Mouse (Mus musculus) forebrain, embryonic 11.5 days (tissue): ENCODE measurements at regions not wholly inside any gene's neighbourhood (a gene's known extent, or its start where the extent isn't known, plus 50 kb on each side); places are given as distances from the start of the nearest gene placed in this dataset.

Experiments
- ATAC-seq: fragments of 200-750 bp; cut with Nextera tagmentation; replicated peaks from 2 replicates; pipeline ENCODE4 v1.8.0; 2017; ENCODE audit warnings: moderate TSS enrichment; ENCODE audit not compliant: low FRiP score
- DNase-seq: peaks from one replicate; pipeline ENCODE4 v3.0.0-alpha.2; 2017; ENCODE audit warnings: low spot score
- H3K27ac ChIP-seq: fragments of 300-500 bp; sonication (generic); 2 replicates; pipeline ENCODE4 v1.5.1; 2014; ENCODE audit warnings: low read depth, low read length
- H3K27me3 ChIP-seq: fragments of 300-500 bp; sonication (generic); 2 replicates; pipeline ENCODE4 v1.6.1; 2014; ENCODE audit warnings: mild to moderate bottlenecking, low read length, mixed read lengths; ENCODE audit not compliant: control insufficient read depth, insufficient read depth
- H3K36me3 ChIP-seq: fragments of 300-500 bp; sonication (generic); 2 replicates; pipeline ENCODE4 v1.6.1; 2014; ENCODE audit warnings: mild to moderate bottlenecking, low read length, moderate library complexity, mixed read lengths; ENCODE audit not compliant: control insufficient read depth, insufficient read depth
- H3K4me1 ChIP-seq: fragments of 300-500 bp; sonication (generic); replicated peaks from 2 replicates; pipeline ENCODE4 v1.6.1; 2014; ENCODE audit warnings: low read length, mixed read lengths; ENCODE audit not compliant: control insufficient read depth, insufficient read depth
- H3K4me2 ChIP-seq: fragments of 300-500 bp; sonication (generic); 2 replicates; pipeline ENCODE4 v1.6.1; 2014; ENCODE audit warnings: low read depth, mild to moderate bottlenecking, low read length, moderate library complexity, mixed read lengths; ENCODE audit not compliant: severe bottlenecking
- H3K4me3 ChIP-seq: fragments of 300-500 bp; sonication (generic); 2 replicates; pipeline ENCODE4 v1.5.1; 2014; ENCODE audit warnings: low read depth, low read length
- H3K9ac ChIP-seq: fragments of 300-500 bp; sonication (generic); 2 replicates; pipeline ENCODE4 v1.6.1; 2014; ENCODE audit warnings: low read length
- H3K9me3 ChIP-seq: fragments of 300-500 bp; sonication (generic); 2 replicates; pipeline ENCODE4 v1.6.1; 2016; ENCODE audit warnings: low read length, mixed read lengths; ENCODE audit not compliant: control insufficient read depth
- WGBS: fragments of 180-500 bp; shearing (Covaris S2); extraction: QIAGEN DNeasy Blood & Tissue Kit; methylation state at CpG from one replicate; pipeline ENCODE4 v1.1.7; 2014; 5-methylcytosine and 5-hydroxymethylcytosine counted together

DNA sequence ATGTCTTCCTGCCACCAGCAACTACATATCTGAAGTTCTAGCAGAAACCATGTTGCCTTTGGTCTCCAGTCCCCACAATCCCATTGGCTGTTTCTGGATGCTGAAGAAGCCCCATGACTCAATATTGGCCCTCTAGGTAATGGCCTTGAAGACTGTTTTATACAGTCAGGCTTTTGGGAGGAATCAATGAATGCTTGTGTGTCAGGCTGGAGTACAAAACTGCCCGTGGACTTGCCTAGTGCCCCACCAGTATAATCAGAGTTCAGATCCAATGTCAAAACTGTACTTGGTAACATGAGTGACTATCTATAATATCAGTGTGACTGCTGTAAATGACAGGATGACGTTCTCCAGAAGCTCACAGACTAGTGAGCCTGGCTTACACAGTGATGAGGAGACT lies 63.3 kb upstream of the Myocd start:
- Histone ChIP-seq H3K4me1 (no peaks in the 10 kb centered on the region), H3K4me3 (no peak overlapping the region), H3K9ac (no peak overlapping the region), H3K4me2 (no peak overlapping the region), H3K36me3 (no peaks in the 10 kb centered on the region), H3K27me3 (no peaks in the 10 kb centered on the region), H3K9me3 (no peaks in the 10 kb centered on the region), H3K27ac (no peak overlapping the region)
- WGBS = 85% methylated on average over 2 of the region's 2 CpGs
- DNase-seq = no peak
- no peak for ATAC-seq

DNA sequence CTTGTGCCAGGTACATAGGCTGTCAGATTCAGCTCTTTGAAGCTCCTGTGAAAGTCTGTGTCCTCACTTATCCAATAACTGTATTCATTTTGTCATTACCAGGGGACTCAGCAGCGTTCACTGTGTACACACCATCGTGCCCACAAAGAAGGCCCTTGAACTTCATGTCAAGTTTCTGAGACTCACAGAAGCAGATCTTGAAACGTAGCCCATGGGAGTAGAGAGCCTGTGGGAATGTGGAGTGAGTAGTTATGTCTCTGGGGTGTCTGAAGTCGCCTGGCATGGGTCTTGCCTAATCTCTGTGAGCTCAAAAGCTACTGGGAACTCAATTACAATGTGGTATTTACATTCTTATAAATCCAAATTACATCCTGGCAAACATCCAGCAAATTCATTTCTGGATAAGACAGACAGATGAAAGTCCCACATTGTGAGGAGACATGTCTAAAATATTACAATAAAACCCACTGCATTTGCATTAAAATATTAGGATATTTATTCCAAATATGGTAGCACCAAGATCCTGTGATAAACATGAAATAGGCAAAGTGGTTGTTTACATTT lies 53.2 kb upstream of the Myocd start:
- WGBS = 66% methylated on average over 4 of the region's 4 CpGs
- Histone ChIP-seq H3K9me3 (no peaks in the 10 kb centered on the region), H3K4me3 (no peak overlapping the region), H3K9ac (no peak overlapping the region), H3K36me3 (no peaks in the 10 kb centered on the region), H3K27me3 (no peaks in the 10 kb centered on the region), H3K27ac (no peak overlapping the region), H3K4me2 (no peak overlapping the region), H3K4me1 (no peaks in the 10 kb centered on the region)
- ATAC-seq (no peak), DNase-seq (no peak)
